Mouse (Mus musculus) olfactory bulb, adult 2 months (tissue): Measurements from ENCODE around the gene Vtcn1.

Experiments
- CTCF ChIP-seq: fragments of 200-500 bp; IDR thresholded peaks from 2 replicates; pipeline ENCODE4 v1.5.1; 2012; ENCODE audit warnings: low read depth, mild to moderate bottlenecking, low read length, moderate library complexity; ENCODE audit not compliant: insufficient read depth
- POLR2A ChIP-seq: fragments of 200-500 bp; IDR thresholded peaks from 2 replicates; pipeline ENCODE4 v1.6.1; 2012; ENCODE audit warnings: mild to moderate bottlenecking, low read depth, low read length, moderate library complexity; ENCODE audit not compliant: insufficient read depth

DNA sequence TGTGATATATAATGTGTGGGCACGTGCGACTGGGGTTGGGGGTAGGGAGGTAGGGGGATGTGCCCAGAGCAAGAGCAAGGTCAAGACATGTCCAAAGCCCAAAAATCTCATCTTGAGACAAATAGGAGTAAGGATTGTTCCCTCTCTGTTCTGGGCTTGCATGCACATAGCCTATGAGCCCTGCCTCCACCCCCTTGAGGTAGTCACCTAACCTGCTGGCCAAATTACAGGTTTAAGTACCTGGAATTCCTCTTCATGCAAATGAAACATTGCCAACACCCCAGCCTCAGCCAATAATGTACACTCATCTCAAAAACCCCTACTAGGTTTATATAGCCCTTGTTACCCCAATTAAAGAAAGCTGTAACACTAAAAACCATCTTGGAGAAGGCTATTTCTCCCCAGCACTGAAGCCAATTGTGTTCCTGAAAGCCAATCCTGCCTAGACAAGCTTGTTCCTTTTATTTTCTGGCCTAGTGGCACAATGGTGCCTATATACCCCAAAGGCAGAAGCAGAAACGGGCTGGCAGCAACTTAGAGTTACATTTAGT, 26.3 kb upstream of the Vtcn1 start:
- no peak for TF ChIP-seq CTCF
- TF ChIP-seq POLR2A: no peak
